Mouse (Mus musculus) heart, postnatal 0 days (tissue): ENCODE results near the gene Abhd14a.

Experiments used
- CTCF ChIP-seq: IDR thresholded peaks from 2 replicates; pipeline ENCODE4 v1.5.1; 2016; ENCODE audit warnings: antibody characterized with exemption, control low read depth, low read depth
- EP300 ChIP-seq: IDR thresholded peaks from 2 replicates; pipeline ENCODE4 v1.6.1; 2016; ENCODE audit warnings: antibody characterized with exemption, low read depth

DNA sequence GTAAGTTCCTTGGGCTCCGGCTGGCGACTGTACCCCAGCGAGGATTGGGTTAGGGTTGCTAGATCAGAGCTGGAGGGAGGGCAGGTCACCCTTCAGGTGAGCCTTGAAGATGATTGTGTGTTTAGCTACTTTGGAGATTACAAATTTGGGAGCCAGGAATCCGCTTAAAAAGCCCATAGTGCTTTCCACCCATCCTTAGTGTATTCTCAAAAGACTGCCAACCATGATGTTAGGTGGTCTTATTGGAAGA lies 17.5 kb downstream of the Abhd14a start:
- TF ChIP-seq EP300 (no peak), CTCF (no peak)
